8 mouse cellular contexts compared by ENCODE assay signal in the genomic region with DNA sequence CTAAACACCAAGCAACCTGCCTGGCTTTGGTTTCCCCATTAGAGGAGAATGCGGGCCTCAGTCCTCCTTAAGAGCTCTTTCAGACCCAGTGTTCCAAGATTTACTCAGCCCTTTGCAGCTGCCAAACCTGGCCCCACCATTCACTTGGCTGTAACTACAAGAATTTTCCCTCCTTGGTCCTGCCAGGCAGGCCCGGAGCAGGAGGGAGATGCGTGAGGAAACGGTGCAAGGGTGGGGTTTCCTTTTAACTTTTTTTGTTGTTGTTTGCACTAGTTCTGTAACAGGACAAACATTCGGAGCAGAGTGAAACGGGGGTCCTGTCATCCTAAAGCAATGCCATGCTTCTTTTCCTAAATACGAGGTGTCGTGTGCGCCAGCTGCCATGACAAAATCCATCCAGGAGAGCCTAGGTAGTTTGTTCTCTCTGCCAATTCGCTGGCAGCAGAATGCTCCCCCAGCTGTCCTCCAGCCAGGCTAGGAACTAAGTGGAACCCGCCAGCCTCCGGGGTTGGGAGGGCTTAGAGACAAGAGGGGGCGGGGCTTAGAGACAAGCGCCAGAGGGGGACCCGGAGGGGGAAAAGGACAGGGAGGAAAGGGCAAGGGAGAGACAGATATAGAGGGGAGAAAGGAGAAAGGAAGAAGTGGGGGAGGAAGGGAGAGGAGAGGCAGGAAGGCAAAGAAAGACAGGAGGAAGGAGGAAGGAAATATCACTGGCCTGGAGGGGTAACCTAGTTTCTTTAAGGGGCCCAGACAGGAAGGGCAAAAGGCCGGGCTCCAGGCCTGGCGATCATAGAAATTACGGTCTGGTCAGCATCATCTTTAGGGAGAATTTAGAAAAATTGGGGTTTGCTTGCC. TPM values are rescaled to one million over a fixed set of nuclear protein-coding genes. Genes with fewer than 3 reads are reported as not detected.
DNase-seq lines count a peak whose midpoint lies in the region; ATAC-seq lines count a peak whose summit lies in the region.

No protein-coding gene starts in this region.

- peaks cover 6% of the 10 kb centered on the region for H3K4me1 ChIP-seq in forebrain, embryonic 14.5 days (ENCODE audit: control insufficient read depth, insufficient read depth, low read length)
- H3K4me1 ChIP-seq in limb, embryonic 11.5 days (ENCODE audit: control insufficient read depth, insufficient read depth, low read length) = peaks cover 9% of the 10 kb centered on the region

- WGBS in forebrain, embryonic 14.5 days = 25% methylated on average over 18 of the region's 18 CpGs
- WGBS in limb, embryonic 11.5 days = 32% methylated on average over 18 of the region's 18 CpGs

- H3K9me3 ChIP-seq in forebrain, embryonic 14.5 days (replicated peaks; ENCODE audit: control insufficient read depth, low read length) = no peaks in the 10 kb centered on the region
- H3K9me3 ChIP-seq in limb, embryonic 11.5 days (ENCODE audit: control insufficient read depth, low read length) = no peaks in the 10 kb centered on the region

- peak; percentile 78 for ATAC-seq in forebrain, embryonic 14.5 days
- no peak for ATAC-seq in limb, embryonic 11.5 days (ENCODE audit: insufficient number of reproducible peaks, low FRiP score, low TSS enrichment, low read depth)
- ATAC-seq in megakaryocyte-erythroid progenitor cell, adult 5-6 weeks (replicated peaks; ENCODE audit: low FRiP score, low TSS enrichment, poor library complexity, severe bottlenecking) = peak; percentile 80

- no peaks in the 10 kb centered on the region for H3K27me3 ChIP-seq in forebrain, embryonic 14.5 days (replicated peaks; ENCODE audit: control insufficient read depth, insufficient read depth, low read length)
- H3K27me3 ChIP-seq in limb, embryonic 11.5 days (ENCODE audit: control insufficient read depth, insufficient read depth, low read length) = no peaks in the 10 kb centered on the region
- no peaks in the 10 kb centered on the region for H3K27me3 ChIP-seq in splenic B cell, adult 2 months (ENCODE audit: control insufficient read depth, insufficient read depth, low read length, poor library complexity, severe bottlenecking)

- peak; percentile 79 for DNase-seq in ES-CJ7 (ENCODE audit: low read depth, low spot score)
- peak; percentile 82 for DNase-seq in adrenal gland, postnatal 14 days
- DNase-seq in forebrain, embryonic 14.5 days (ENCODE audit: low spot score) = peak; percentile 80
- DNase-seq in heart, postnatal 4 days = peak; percentile 88
- peak; percentile 69 for DNase-seq in limb, embryonic 11.5 days (ENCODE audit: low spot score)
- peak; percentile 40 for DNase-seq in splenic B cell, adult 2 months (ENCODE audit: low read depth, low spot score)
- DNase-seq in right cerebral cortex, postnatal 36 days (ENCODE audit: low spot score in 2 of 2) = no peak

- peak overlapping the region; percentile 27; the same call in 1 of the 2 replicates for H3K27ac ChIP-seq in forebrain, embryonic 14.5 days (ENCODE audit: low read depth, low read length)
- peak overlapping the region; percentile 39; the same call in 1 of the 2 replicates for H3K27ac ChIP-seq in limb, embryonic 11.5 days (replicated peaks; ENCODE audit: low read depth, low read length)

- no peak overlapping the region for H3K9ac ChIP-seq in forebrain, embryonic 14.5 days (ENCODE audit: low read length)
- no peak overlapping the region for H3K9ac ChIP-seq in limb, embryonic 11.5 days (ENCODE audit: low read length)

- H3K4me2 ChIP-seq in forebrain, embryonic 14.5 days (ENCODE audit: low read length) = peak overlapping the region; percentile 34
- H3K4me2 ChIP-seq in limb, embryonic 11.5 days (ENCODE audit: low read depth, severe bottlenecking) = no peak overlapping the region

- no peaks in the 10 kb centered on the region for H3K36me3 ChIP-seq in forebrain, embryonic 14.5 days (ENCODE audit: control insufficient read depth, insufficient read depth, low read length)
- H3K36me3 ChIP-seq in limb, embryonic 11.5 days (ENCODE audit: control insufficient read depth, insufficient read depth, low read length) = no peaks in the 10 kb centered on the region
- no peaks in the 10 kb centered on the region for H3K36me3 ChIP-seq in splenic B cell, adult 2 months (ENCODE audit: control insufficient read depth, insufficient read depth, low read length, poor library complexity, severe bottlenecking)

- no peak overlapping the region for H3K4me3 ChIP-seq in forebrain, embryonic 14.5 days (ENCODE audit: low read depth, low read length)
- no peak overlapping the region for H3K4me3 ChIP-seq in limb, embryonic 11.5 days (ENCODE audit: low read depth, low read length)

RNA-seq across cellular contexts. Expression of gene Plpp1, which starts 48.9 kb away (rescaled TPM):
- total RNA-seq in adrenal gland, postnatal 14 days (2021) = 181 and 182 TPM in 2 replicates
- polyA plus RNA-seq in forebrain, embryonic 14.5 days (2014; fragmentation: Nextera tagmentation; extraction: Ambion mirVana) = 39.5 and 41.2 TPM in 2 replicates
- total RNA-seq in heart, postnatal 4 days (2021) = 10 to 100 TPM; 72.2 to 78.2 TPM
- polyA plus RNA-seq in limb, embryonic 11.5 days (2014; fragmentation: Nextera tagmentation; extraction: Ambion mirVana) = 21.7 and 22.4 TPM in 2 replicates
- 9.7 and 17.3 TPM in 2 replicates for total RNA-seq in megakaryocyte-erythroid progenitor cell, adult 5-6 weeks (2014; fragmentation: Nextera tagmentation)
- 8.3 and 19.3 TPM in 2 replicates for total RNA-seq in megakaryocyte-erythroid progenitor cell, adult 5-6 weeks (2017)

Comparison
In these comparisons a context has a peak if more than half of its experiments do, and no peak if none do; other contexts are left out.
1. DNase-seq: peak in ES-CJ7 (single experiment), adrenal gland, postnatal 14 days (single experiment), forebrain, embryonic 14.5 days (single experiment), heart, postnatal 4 days (single experiment), limb, embryonic 11.5 days (single experiment) and splenic B cell, adult 2 months (single experiment); none in right cerebral cortex, postnatal 36 days (0 of 2).